Mouse (Mus musculus) liver, adult 2 months (tissue): Measurements from ENCODE around the gene Kcna6. TPM values are rescaled to one million over a fixed set of nuclear protein-coding genes. Genes with fewer than 3 reads are reported as not detected.

Experiments
- DNase-seq: peaks from one replicate; pipeline ENCODE4 v3.0.0-alpha.2; 2011; ENCODE audit warnings: low read depth, low spot score; ENCODE audit errors: extremely low read depth
- H3K27ac ChIP-seq: fragments of 200-500 bp; replicated peaks from 2 replicates; pipeline ENCODE4 v1.5.1; 2012; ENCODE audit warnings: low read depth, mild to moderate bottlenecking, control low read depth, inconsistent platforms, low read length; ENCODE audit not compliant: insufficient read depth
- H3K27me3 ChIP-seq: fragments of 200-500 bp; 2 replicates; pipeline ENCODE4 v1.6.1; 2012; ENCODE audit warnings: mild to moderate bottlenecking, moderate library complexity, low read length, inconsistent platforms; ENCODE audit not compliant: control insufficient read depth, insufficient read depth
- H3K36me3 ChIP-seq: fragments of 200-500 bp; 2 replicates; pipeline ENCODE4 v1.6.1; 2012; ENCODE audit warnings: low read length, inconsistent platforms; ENCODE audit not compliant: control insufficient read depth, insufficient read depth
- H3K4me1 ChIP-seq: fragments of 200-500 bp; 2 replicates; pipeline ENCODE4 v1.6.1; 2011; ENCODE audit warnings: low read length; ENCODE audit not compliant: control insufficient read depth, insufficient read depth
- H3K4me3 ChIP-seq: fragments of 200-500 bp; 2 replicates; pipeline ENCODE4 v1.5.1; 2011; ENCODE audit warnings: low read depth, mild to moderate bottlenecking, control low read depth, low read length, moderate library complexity; ENCODE audit not compliant: insufficient read depth
- H3K79me2 ChIP-seq: fragments of 200-500 bp; 2 replicates; pipeline ENCODE4 v1.6.1; 2012; ENCODE audit warnings: inconsistent platforms, mild to moderate bottlenecking, low read length, moderate library complexity; ENCODE audit not compliant: control insufficient read depth, insufficient read depth
- H3K9ac ChIP-seq: fragments of 200-500 bp; 2 replicates; pipeline ENCODE4 v1.6.1; 2012; ENCODE audit warnings: low read depth, mild to moderate bottlenecking, control low read depth, inconsistent platforms, low read length
- CTCF ChIP-seq: fragments of 200-500 bp; IDR thresholded peaks from 2 replicates; pipeline ENCODE4 v1.5.1; 2011; ENCODE audit warnings: low read depth, low read length, control low read depth
- POLR2A ChIP-seq: fragments of 200-500 bp; IDR thresholded peaks from 2 replicates; pipeline ENCODE4 v1.6.1; 2011; ENCODE audit warnings: low read length, control low read depth; ENCODE audit not compliant: insufficient read depth; ENCODE audit errors: extremely low read depth
- WGBS: fragments of 180-500 bp; shearing (Covaris S2); methylation state at CpG from one replicate; pipeline ENCODE4 v1.1.7; 2018; 5-methylcytosine and 5-hydroxymethylcytosine counted together
- polyA plus RNA-seq: library from polyadenylated mRNA; depleted of rRNA; stranded (reverse); fragments of >200 nt; gene quantifications from 2 replicates; pipeline ENCODE4 v1.2.3, GENCODE M21; 2012; rRNA removed
- total RNA-seq: library from RNA; depleted of rRNA; stranded (reverse); fragments of >200 nt; gene quantifications from 2 replicates; pipeline ENCODE4 v1.2.3, GENCODE M21; 2014; rRNA removed

Gene Kcna6
- total RNA-seq, result under 0.01 TPM in 1 of 2 replicates, not detected in the other
- 0.02 TPM in 1 of 2 replicates, not detected in the other for polyA plus RNA-seq

GRCm38 (mm10) chr6:126740211-126741142, at the start of gene Kcna6:
Gene Kcna6 (minus strand): TSS chr6:126740674.
- Histone ChIP-seq H3K4me1 (no peaks in the 10 kb centered on the region), H3K36me3 (no peaks in the 10 kb centered on the region), H3K27me3 (peaks cover 10% of the 10 kb centered on the region; the same call in 1 of the 2 replicates), H3K9ac (no peak within 1 kb of the TSS), H3K27ac (no peak within 1 kb of the TSS), H3K79me2 (no peaks in the 10 kb centered on the region), H3K4me3 (no peak within 1 kb of the TSS)
- no peak for TF ChIP-seq POLR2A
- 3% methylated on average over 36 of the region's 36 CpGs for WGBS
- DNase-seq, result no peak

- H3K27me3 ChIP-seq, result no peaks in the 10 kb centered on the region
- H3K36me3 ChIP-seq, result no peaks in the 10 kb centered on the region
- no peak for DNase-seq
- no peaks in the 10 kb centered on the region for H3K79me2 ChIP-seq
- no peak overlapping the region for H3K9ac ChIP-seq
- no peak overlapping the region for H3K27ac ChIP-seq
- no peaks in the 10 kb centered on the region for H3K4me1 ChIP-seq
- no peak overlapping the region for H3K4me3 ChIP-seq
- 70% methylated on average over 8 of the region's 8 CpGs for WGBS
- no peak for TF ChIP-seq CTCF
- TF ChIP-seq POLR2A, result no peak
Observed at GRCm38 (mm10) chr6:126788863-126789262, 48.4 kb upstream of the Kcna6 start.

GRCm38 (mm10) chr6:126784206-126784605, 43.7 kb upstream of the Kcna6 start:
- Histone ChIP-seq H3K36me3 (no peaks in the 10 kb centered on the region), H3K9ac (no peak overlapping the region), H3K79me2 (no peaks in the 10 kb centered on the region), H3K4me1 (no peaks in the 10 kb centered on the region), H3K27ac (no peak overlapping the region), H3K27me3 (no peaks in the 10 kb centered on the region), H3K4me3 (no peak overlapping the region)
- no peak for TF ChIP-seq POLR2A
- TF ChIP-seq CTCF, result no peak
- no peak for DNase-seq
- WGBS, result 56% methylated on average over 5 of the region's 5 CpGs

GRCm38 (mm10) chr6:126783651-126784066, 43.2 kb upstream of the Kcna6 start:
- no peak for TF ChIP-seq POLR2A
- TF ChIP-seq CTCF, result no peak
- no peak overlapping the region for H3K4me3 ChIP-seq
- WGBS, result 50% methylated on average over 10 of the region's 10 CpGs

GRCm38 (mm10) chr6:126783056-126783455, 42.6 kb upstream of the Kcna6 start:
- TF ChIP-seq POLR2A (no peak), CTCF (no peak)
- WGBS, result 86% methylated on average over 1 of the region's 1 CpGs
- Histone ChIP-seq H3K79me2 (no peaks in the 10 kb centered on the region), H3K27ac (no peak overlapping the region), H3K27me3 (no peaks in the 10 kb centered on the region; the same call in 1 of the 2 replicates), H3K4me1 (no peaks in the 10 kb centered on the region), H3K4me3 (no peak overlapping the region), H3K9ac (no peak overlapping the region), H3K36me3 (no peaks in the 10 kb centered on the region)
- no peak for DNase-seq

More at GRCm38 (mm10) chr6:126783651-126784066, 43.2 kb upstream of the Kcna6 start:
- no peak for DNase-seq
- no peaks in the 10 kb centered on the region for H3K36me3 ChIP-seq
- no peak overlapping the region for H3K9ac ChIP-seq
- H3K79me2 ChIP-seq, result no peaks in the 10 kb centered on the region
- no peaks in the 10 kb centered on the region for H3K27me3 ChIP-seq
- H3K27ac ChIP-seq, result no peak overlapping the region
- no peaks in the 10 kb centered on the region for H3K4me1 ChIP-seq

GRCm38 (mm10) chr6:126777889-126778288, 37.4 kb upstream of the Kcna6 start:
- no peaks in the 10 kb centered on the region for H3K4me1 ChIP-seq
- H3K9ac ChIP-seq, result no peak overlapping the region
- H3K4me3 ChIP-seq, result no peak overlapping the region
- no peaks in the 10 kb centered on the region for H3K36me3 ChIP-seq
- H3K27ac ChIP-seq, result no peak overlapping the region
- DNase-seq, result no peak
- H3K79me2 ChIP-seq, result no peaks in the 10 kb centered on the region
- 30% methylated on average over 6 of the region's 6 CpGs for WGBS
- no peaks in the 10 kb centered on the region; the same call in 1 of the 2 replicates for H3K27me3 ChIP-seq
- TF ChIP-seq CTCF, result no peak
- no peak for TF ChIP-seq POLR2A
